Mouse (Mus musculus) hindbrain, embryonic 13.5 days (tissue): Measurements from ENCODE around the gene Rassf1. TPM values are rescaled to one million over a fixed set of nuclear protein-coding genes. Genes with fewer than 3 reads are reported as not detected.

ENCODE experiments used
- ATAC-seq: fragments of 200-750 bp; cut with Nextera tagmentation; 2 replicates; pipeline ENCODE4 v1.8.0; 2017; ENCODE audit warnings: moderate TSS enrichment; ENCODE audit not compliant: low FRiP score
- H3K27ac ChIP-seq: fragments of 300-500 bp; sonication (generic); 2 replicates; pipeline ENCODE4 v1.5.1; 2015; ENCODE audit warnings: inconsistent platforms, mild to moderate bottlenecking, moderate library complexity
- H3K27me3 ChIP-seq: fragments of 300-500 bp; sonication (generic); 2 replicates; pipeline ENCODE4 v1.6.1; 2015; ENCODE audit warnings: mild to moderate bottlenecking, inconsistent platforms
- H3K36me3 ChIP-seq: fragments of 300-500 bp; sonication (generic); 2 replicates; pipeline ENCODE4 v1.6.1; 2015; ENCODE audit warnings: mild to moderate bottlenecking, inconsistent platforms
- H3K4me1 ChIP-seq: fragments of 300-500 bp; sonication (generic); replicated peaks from 2 replicates; pipeline ENCODE4 v1.6.1; 2015; ENCODE audit warnings: inconsistent platforms
- H3K4me2 ChIP-seq: fragments of 300-500 bp; sonication (generic); 2 replicates; pipeline ENCODE4 v1.6.1; 2015; ENCODE audit warnings: inconsistent platforms, mild to moderate bottlenecking, moderate library complexity
- H3K4me3 ChIP-seq: fragments of 300-500 bp; sonication (generic); 2 replicates; pipeline ENCODE4 v1.5.1; 2015; ENCODE audit warnings: mild to moderate bottlenecking, inconsistent platforms
- H3K9ac ChIP-seq: fragments of 300-500 bp; sonication (generic); 2 replicates; pipeline ENCODE4 v1.6.1; 2015; ENCODE audit warnings: mild to moderate bottlenecking, inconsistent platforms
- H3K9me3 ChIP-seq: fragments of 300-500 bp; sonication (generic); 2 replicates; pipeline ENCODE4 v1.6.1; 2016; ENCODE audit warnings: inconsistent platforms
- WGBS: fragments of 180-500 bp; shearing (Covaris S2); methylation state at CpG from one replicate; pipeline ENCODE4 v1.1.7; 2015; 5-methylcytosine and 5-hydroxymethylcytosine counted together
- polyA plus RNA-seq: library from polyadenylated mRNA; unstranded; fragments of >200 nt; fragmentation: Nextera tagmentation; extraction: Ambion mirVana; gene quantifications from 2 replicates; pipeline ENCODE4 v1.2.1, GENCODE M21; 2015

Rassf1 gene
- 36.7 and 36.9 TPM in 2 replicates for polyA plus RNA-seq

DNA sequence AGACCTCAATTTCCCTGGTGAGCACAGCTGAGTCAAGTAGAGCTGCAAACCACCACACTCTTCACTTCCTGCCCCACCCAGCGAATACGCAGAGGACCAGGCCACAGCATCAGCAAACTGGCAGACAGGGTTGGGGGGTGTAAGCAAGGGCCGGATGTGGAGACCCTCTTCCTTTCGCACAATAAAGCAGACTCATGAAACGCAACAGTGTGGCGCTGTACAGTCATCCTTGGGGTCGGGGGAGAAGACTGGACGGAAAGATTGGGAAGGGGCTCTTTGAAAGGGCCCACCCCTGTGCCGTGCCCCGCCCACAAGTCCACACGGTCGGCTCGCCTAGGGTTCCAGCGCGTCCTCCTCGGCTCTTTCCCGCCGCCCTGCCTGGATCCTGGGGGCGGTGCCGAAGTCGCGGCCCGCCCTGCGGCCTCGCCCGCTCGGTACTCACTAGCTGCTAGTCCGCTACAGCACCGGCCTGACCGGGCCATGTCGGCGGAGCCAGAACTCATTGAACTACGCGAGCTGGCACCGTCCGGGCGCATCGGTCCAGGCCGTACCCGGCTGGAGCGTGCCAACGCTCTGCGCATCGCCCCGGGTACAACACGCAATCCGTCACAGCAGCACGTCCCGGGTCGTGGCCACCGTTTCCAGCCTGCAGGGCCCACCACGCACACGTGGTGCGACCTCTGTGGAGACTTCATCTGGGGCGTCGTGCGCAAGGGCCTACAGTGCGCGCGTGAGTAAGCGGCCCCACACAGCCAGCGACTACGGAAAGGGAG lies at the start of gene Rassf1:
Gene Rassf1, plus strand, starts transcription at position 439 of the 773 bp plus-strand sequence.
- no peaks in the 10 kb centered on the region for H3K36me3 ChIP-seq
- WGBS = under 1% methylated on average over 63 of the region's 63 CpGs
- H3K27ac ChIP-seq = peak within 1 kb of the TSS; percentile 23; the same call in 1 of the 2 replicates
- no peaks in the 10 kb centered on the region for H3K9me3 ChIP-seq
- peak within 1 kb of the TSS; percentile 70 for H3K9ac ChIP-seq
- peaks cover 53% of the 10 kb centered on the region for H3K27me3 ChIP-seq
- peak within 1 kb of the TSS; percentile 65 for H3K4me2 ChIP-seq
- H3K4me1 ChIP-seq = peaks cover 56% of the 10 kb centered on the region
- no peak for ATAC-seq
- peak within 1 kb of the TSS; percentile 40 for H3K4me3 ChIP-seq

DNA sequence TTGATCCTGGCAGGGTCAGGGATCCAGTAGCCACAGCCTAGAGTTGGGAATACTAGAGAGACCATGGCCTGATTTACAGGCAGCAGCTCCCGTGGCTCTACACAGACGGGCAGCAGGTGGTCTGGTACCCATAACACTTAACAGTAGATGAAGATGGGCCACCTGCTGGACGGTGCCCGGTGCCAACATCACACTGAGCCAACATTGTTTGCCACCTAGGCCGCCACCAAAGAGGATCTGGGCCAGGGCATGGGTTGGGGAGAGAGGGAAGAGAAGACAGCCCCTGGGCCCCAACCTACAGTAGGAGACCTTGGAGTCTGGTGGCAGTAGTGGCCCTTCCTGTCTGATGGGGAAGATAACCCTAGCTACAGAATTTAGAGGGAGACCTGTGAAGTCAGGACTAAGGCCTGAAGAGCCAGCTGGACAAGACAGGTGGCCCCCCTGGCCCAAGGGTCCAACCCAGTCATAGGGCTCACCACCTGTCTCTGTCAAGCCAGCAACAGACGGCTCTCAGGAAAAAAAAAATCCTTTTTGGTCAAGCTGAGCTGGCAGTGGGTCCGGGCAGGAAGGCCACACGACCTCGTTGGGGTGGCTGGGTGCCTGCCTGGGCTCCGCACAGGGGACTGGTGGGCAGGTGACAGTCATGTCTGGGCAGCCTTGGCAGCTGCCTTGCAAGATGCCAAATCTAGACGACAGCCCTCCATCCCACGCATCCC lies 49.1 kb upstream of the Rassf1 start:
- no peak for ATAC-seq
- peak overlapping the region; percentile 10; the same call in 1 of the 2 replicates for H3K27ac ChIP-seq
- peaks cover 51% of the 10 kb centered on the region for H3K4me1 ChIP-seq
- H3K9me3 ChIP-seq = no peaks in the 10 kb centered on the region
- no peak overlapping the region for H3K4me2 ChIP-seq
- no peak overlapping the region for H3K9ac ChIP-seq
- no peaks in the 10 kb centered on the region for H3K27me3 ChIP-seq
- H3K36me3 ChIP-seq = peaks cover 12% of the 10 kb centered on the region
- H3K4me3 ChIP-seq = no peak overlapping the region
- 88% methylated on average over 12 of the region's 12 CpGs for WGBS

DNA sequence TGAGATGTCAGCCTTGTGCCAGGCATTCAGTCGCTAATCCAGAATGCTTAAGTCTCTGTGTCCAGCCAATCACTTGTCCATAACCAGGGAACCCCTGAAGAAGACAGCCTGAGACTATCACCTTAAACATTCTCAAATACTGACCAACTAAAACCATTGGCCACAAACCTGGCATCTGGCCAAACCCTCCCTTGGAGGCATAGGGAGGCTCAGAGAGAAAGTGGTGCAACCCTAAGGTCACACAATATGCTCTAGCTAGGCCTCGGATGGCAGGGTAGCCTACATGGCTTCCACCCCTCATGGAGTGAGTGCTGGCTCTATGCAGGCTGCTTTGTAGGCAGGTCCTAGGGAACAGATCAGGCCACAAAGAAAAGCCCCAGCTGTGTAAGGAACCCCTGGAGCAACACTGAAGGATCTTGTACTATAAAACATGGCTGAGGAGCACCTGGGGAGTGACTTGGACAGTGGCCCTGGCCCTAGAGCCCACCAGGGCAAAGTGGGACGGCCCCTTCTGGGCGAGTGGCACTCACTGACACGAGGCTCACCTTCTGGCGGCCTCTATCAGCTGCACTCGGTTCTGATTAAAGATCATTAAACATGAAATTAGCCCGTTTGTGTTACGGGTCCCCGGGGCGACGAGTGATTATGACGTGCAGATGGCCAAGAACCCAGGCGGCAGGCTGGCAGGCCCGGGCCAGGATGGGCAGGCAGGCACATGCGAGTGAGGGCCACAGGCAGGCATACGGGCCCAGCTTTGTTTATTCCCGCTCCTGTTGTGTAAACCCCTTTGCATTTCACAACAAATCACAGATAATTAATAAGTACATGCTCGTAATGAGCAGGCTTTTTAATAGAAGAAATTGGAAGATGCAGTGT lies 46.5 kb upstream of the Rassf1 start:
- Histone ChIP-seq H3K9me3 (no peaks in the 10 kb centered on the region), H3K27me3 (no peaks in the 10 kb centered on the region), H3K4me1 (peaks cover 77% of the 10 kb centered on the region), H3K9ac (0 out of 2 replicates have a peak overlapping the region, but pooled peaks have one; percentile 20), H3K4me2 (no peak overlapping the region), H3K4me3 (no peak overlapping the region), H3K36me3 (no peaks in the 10 kb centered on the region; the same call in none of the 2 replicates), H3K27ac (peak overlapping the region; percentile 89)
- 49% methylated on average over 19 of the region's 19 CpGs for WGBS
- ATAC-seq = peak; percentile 34; the same call in 1 of the 2 replicates

DNA sequence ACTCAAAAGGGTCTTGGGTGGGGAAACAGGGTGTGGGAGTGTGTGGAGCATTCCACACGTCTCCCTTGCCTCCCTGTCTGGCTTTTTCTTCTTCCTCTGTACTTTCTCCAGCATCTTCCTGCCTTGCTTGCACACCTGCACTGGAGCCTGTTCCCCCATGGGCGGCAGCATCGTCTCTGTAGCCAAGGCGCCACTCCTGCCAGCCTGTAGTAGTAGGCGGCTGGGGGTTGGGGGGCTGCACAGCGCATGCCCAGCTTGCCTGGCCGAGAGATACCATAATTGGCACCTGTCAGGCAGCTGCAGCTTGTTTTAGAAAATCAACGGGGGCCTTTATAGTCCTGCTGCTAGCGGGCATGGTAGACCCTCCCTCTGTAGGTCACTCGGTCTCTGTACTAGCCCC lies 43.1 kb upstream of the Rassf1 start:
- peaks cover 100% of the 10 kb centered on the region for H3K4me1 ChIP-seq
- ATAC-seq = no peak
- H3K9ac ChIP-seq = 0 out of 2 replicates have a peak overlapping the region, but pooled peaks have one; percentile 35
- H3K36me3 ChIP-seq = no peaks in the 10 kb centered on the region; the same call in 1 of the 2 replicates
- no peak overlapping the region for H3K4me2 ChIP-seq
- WGBS = 48% methylated on average over 10 of the region's 10 CpGs
- H3K9me3 ChIP-seq = no peaks in the 10 kb centered on the region
- no peak overlapping the region for H3K4me3 ChIP-seq
- no peaks in the 10 kb centered on the region for H3K27me3 ChIP-seq
- peak overlapping the region; percentile 89 for H3K27ac ChIP-seq

DNA sequence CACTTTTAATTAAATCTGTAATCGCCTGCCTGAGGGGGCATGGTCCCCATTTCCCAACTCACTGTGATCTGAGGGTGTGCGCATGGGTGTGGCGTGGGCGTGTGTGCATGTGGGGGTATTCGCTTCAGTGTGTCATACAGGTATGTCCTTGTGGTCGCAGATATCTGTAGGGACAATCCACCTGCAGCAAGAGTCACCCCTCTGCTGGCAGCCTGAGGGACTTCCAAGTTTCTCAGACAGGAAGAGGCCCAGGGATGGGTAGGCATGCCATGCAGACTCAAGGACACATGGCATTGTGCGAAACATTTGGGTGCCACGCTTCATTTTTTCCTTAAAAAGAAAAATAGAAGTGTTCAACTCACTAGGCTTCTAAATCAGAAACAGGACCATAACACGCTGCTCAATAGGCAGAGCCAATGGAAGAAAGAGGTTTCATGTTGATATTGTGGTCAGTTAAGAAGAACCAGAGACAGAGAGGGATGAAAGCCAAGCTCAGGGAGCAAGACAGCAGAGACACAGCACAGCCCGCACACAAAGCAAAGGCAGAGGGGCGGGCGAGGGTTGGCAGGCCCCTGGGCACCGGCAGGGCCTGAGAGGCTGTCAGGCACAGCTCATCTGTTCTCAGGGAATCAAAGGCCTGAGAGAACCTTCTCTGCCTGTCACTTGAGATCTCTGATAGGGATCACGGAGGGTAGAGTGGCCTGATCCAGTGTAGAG lies 40.8 kb upstream of the Rassf1 start:
- Histone ChIP-seq H3K9ac (peak overlapping the region; percentile 13), H3K4me1 (peaks cover 90% of the 10 kb centered on the region), H3K27ac (peak overlapping the region; percentile 89), H3K27me3 (no peaks in the 10 kb centered on the region), H3K4me3 (no peak overlapping the region), H3K36me3 (no peaks in the 10 kb centered on the region; the same call in none of the 2 replicates), H3K9me3 (no peaks in the 10 kb centered on the region), H3K4me2 (no peak overlapping the region)
- no peak for ATAC-seq
- 75% methylated on average over 14 of the region's 14 CpGs for WGBS

DNA sequence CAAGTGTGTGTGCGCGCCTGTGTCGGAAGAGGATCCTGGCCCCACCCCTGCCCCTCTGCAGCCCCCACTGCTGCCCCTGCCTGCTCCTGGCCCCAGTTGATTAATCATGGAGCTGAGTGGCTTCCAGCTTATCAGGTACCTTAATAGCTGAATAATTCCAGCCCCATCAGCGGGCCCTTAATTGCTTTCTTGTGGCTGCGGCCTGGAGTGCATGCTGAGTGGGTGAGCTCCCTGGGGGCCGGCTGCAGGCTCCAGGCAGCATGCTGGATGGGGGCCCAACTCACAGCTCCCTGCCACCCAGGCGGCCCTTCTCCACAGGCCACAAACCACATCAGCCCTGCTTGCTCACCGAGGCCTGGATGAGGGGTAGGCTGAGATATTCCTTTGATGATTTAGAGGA lies 39.9 kb upstream of the Rassf1 start:
- Histone ChIP-seq H3K36me3 (no peaks in the 10 kb centered on the region; the same call in none of the 2 replicates), H3K4me1 (peaks cover 81% of the 10 kb centered on the region), H3K9ac (peak overlapping the region; percentile 20; the same call in 1 of the 2 replicates), H3K4me2 (no peak overlapping the region), H3K4me3 (no peak overlapping the region), H3K27ac (peak overlapping the region; percentile 89), H3K27me3 (no peaks in the 10 kb centered on the region), H3K9me3 (no peaks in the 10 kb centered on the region)
- no peak for ATAC-seq
- WGBS = 44% methylated on average over 8 of the region's 8 CpGs

DNA sequence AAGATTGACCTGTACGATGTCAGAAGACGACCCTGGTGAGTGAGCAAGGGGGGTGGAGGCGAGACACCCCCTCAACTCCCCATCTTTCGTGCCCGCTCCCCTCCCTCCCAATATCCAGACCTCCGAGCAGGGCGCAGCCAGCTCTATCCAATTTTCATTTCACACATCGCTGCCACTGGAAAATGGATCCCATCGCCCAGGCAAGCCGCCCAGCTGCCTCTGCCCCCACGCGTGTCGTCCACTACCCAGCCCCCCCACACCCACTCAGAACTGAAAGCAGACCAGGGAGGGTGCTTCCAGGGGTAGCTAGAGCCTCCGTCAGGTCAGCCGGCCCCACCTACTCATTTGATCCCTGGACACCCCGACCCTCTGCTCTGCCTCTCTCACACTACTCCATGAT lies 39.0 kb upstream of the Rassf1 start:
- 31% methylated on average over 16 of the region's 16 CpGs for WGBS
- Histone ChIP-seq H3K9me3 (no peaks in the 10 kb centered on the region), H3K36me3 (peaks cover 5% of the 10 kb centered on the region), H3K27me3 (no peaks in the 10 kb centered on the region), H3K4me1 (peaks cover 72% of the 10 kb centered on the region), H3K4me3 (no peak overlapping the region), H3K27ac (peak overlapping the region; percentile 89), H3K4me2 (no peak overlapping the region), H3K9ac (no peak overlapping the region)
- ATAC-seq = no peak

DNA sequence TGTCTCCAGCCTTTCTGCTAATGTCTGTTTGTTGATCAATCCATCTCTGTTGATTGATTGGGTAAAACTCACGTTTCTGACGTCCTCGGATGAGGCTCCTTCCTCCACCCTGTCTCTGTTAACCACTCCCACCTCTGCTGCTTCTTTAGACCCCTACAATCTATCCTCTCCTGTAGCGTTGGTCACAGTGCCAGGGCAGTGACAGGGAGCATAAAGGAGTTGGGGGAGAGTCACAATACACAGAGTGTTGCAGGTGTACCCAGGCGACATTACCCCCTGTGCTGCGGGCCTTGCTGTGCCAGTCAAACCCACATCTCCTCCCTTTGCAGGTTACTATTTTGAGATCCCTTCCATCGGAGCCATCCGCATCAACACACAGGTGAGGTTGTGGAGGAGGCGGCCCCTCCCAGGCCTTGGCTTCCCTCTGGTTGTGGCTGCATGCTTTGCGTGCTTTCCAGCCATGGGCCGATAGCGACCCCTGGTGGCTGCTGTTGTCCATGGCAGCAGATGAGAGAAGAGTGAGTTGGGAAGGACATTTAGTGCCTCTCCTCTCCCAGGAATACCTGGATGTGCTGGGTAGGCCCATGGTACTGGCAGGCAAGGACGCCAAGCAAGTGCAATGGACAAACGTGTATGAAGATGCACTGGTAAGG lies 36.9 kb upstream of the Rassf1 start:
- Histone ChIP-seq H3K9ac (peak overlapping the region; percentile 51), H3K27ac (peak overlapping the region; percentile 89), H3K4me2 (no peak overlapping the region), H3K4me1 (peaks cover 51% of the 10 kb centered on the region), H3K9me3 (no peaks in the 10 kb centered on the region), H3K4me3 (no peak overlapping the region), H3K27me3 (0 out of 2 replicates have a peak, but pooled peaks cover 3% of the 10 kb centered on the region), H3K36me3 (peaks cover 18% of the 10 kb centered on the region)
- WGBS = 16% methylated on average over 14 of the region's 14 CpGs
- 0 out of 2 replicates have a peak, but pooled peaks have one; percentile 34 for ATAC-seq

DNA sequence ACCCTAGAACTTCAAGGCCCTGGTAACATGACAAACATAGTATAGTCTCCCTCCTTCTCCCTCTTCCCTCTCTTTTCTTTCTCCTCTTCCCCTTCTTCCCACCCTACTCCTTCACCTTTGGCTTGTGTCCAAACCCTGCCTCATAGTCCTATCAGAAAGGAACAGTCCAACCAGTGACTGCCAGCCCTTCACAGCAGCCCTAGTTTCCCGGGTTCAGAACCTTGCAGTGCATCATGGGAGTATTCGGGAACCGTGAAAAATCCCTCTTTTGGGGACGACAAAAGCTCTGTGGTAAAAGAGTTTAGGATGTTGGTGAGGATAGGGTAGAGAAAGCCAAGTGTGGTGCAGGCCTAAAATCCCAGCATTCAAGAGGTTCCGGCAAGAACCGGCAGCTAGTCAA lies 31.0 kb upstream of the Rassf1 start:
- peaks cover 22% of the 10 kb centered on the region for H3K27me3 ChIP-seq
- no peak overlapping the region for H3K4me2 ChIP-seq
- peaks cover 28% of the 10 kb centered on the region for H3K4me1 ChIP-seq
- WGBS = 36% methylated on average over 6 of the region's 6 CpGs
- H3K9ac ChIP-seq = no peak overlapping the region
- H3K36me3 ChIP-seq = peaks cover 35% of the 10 kb centered on the region
- no peak for ATAC-seq
- H3K27ac ChIP-seq = peak overlapping the region; percentile 9; the same call in 1 of the 2 replicates
- no peak overlapping the region for H3K4me3 ChIP-seq
- H3K9me3 ChIP-seq = no peaks in the 10 kb centered on the region

DNA sequence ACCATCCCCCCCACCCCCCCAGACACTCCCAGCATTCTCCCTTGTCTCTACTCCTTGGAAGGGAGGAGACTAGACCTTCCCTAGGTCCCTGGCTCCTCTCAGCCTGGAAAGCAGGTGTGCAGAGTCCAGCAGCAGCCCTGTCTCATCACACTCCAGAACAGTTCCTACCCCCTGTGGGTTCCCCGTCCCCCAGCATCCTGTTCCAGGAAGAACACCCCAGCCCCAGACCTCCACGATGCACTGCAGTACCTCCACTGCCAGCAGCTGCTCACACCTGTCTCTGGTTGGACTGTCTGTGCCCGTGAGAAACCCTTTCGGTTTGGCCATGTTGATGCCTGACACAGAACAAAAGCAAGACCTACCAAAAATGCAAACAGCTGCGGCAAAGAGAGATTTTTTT lies 30.2 kb upstream of the Rassf1 start:
- H3K36me3 ChIP-seq = peaks cover 43% of the 10 kb centered on the region
- no peak overlapping the region for H3K4me2 ChIP-seq
- WGBS = 62% methylated on average over 5 of the region's 5 CpGs
- 0 out of 2 replicates have a peak overlapping the region, but pooled peaks have one; percentile 53 for H3K9ac ChIP-seq
- no peak overlapping the region for H3K4me3 ChIP-seq
- H3K27ac ChIP-seq = 0 out of 2 replicates have a peak overlapping the region, but pooled peaks have one; percentile 9
- no peak for ATAC-seq
- no peaks in the 10 kb centered on the region for H3K9me3 ChIP-seq
- H3K27me3 ChIP-seq = peaks cover 31% of the 10 kb centered on the region
- H3K4me1 ChIP-seq = peaks cover 29% of the 10 kb centered on the region
